Mouse (Mus musculus) bone marrow, adult 2 months (tissue): ENCODE results near the gene Nabp2.

Source experiments
- CTCF ChIP-seq: fragments of 200-500 bp; IDR thresholded peaks from 2 replicates; pipeline ENCODE4 v1.5.1; 2011; ENCODE audit warnings: low read length, control low read depth; ENCODE audit not compliant: control insufficient read depth, insufficient read depth
- POLR2A ChIP-seq: fragments of 200-500 bp; IDR thresholded peaks from 2 replicates; pipeline ENCODE4 v1.6.1; 2011; ENCODE audit warnings: low read depth, mild to moderate bottlenecking, control low read depth, low read length, borderline replicate concordance; ENCODE audit not compliant: control insufficient read depth

- TF ChIP-seq CTCF (no peak), POLR2A (no peak)
These were observed 11.1 kb upstream of the Nabp2 start for GRCm38 (mm10) chr10:128422426-128422825.
